Mouse (Mus musculus): ENCODE results near the gene Pctp. TPM values are rescaled to one million over a fixed set of nuclear protein-coding genes. Genes with fewer than 3 reads are reported as not detected.
A peak's percentile ranks its signal among the peaks of the same experiment; 100 is the strongest.

Pctp gene
- polyA plus RNA-seq, 1 experiment from 2014 or later: 20.2 TPM

DNA sequence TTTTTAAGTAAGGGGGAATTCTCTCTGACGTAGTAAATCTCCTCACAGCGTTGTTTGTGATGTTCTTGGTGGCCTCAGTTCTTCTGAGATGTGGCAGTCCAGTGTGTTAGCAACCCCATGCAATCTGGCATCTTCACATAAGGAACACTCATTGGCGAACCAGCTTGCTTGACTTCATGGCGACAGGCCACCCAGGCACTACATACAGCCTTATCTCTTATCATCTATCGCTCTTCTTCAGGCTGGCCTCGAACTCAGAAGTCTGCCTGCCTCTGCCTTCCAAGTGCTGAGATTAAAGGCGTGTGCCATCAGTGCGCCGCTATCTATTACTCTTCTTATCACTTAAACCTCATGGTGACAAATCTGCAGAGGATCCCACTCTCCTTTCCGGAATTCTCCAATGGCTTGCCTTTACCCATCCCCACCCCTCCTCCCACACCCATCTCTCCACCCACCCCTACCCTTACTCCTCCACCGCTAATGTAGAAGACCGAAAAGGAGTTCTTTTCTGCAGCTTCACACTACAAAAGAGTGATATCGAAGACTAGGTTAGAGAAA is 27.2 kb upstream of the Pctp start, which contains the start of gene Tmem100:
Tmem100 (plus strand) TSS at position 508 of the 558 bp plus-strand sequence.
- 56% methylated on average over 13 of the region's 13 CpGs for WGBS
- H3K27ac ChIP-seq (replicated peaks): 0 out of 2 replicates have a peak within 1 kb of the TSS, but pooled peaks have one; percentile 28
- peaks cover 41% of the 10 kb centered on the region for H3K27me3 ChIP-seq (ENCODE audit: low read depth, poor library complexity, severe bottlenecking)
- H3K4me3 ChIP-seq: peak within 1 kb of the TSS; percentile 46
- peaks cover 47% of the 10 kb centered on the region for H3K4me1 ChIP-seq
- H3K36me3 ChIP-seq: no peaks in the 10 kb centered on the region
- H3K9me3 ChIP-seq (replicated peaks): no peaks in the 10 kb centered on the region
- no peak for DNase-seq (ENCODE audit: low spot score)

DNA sequence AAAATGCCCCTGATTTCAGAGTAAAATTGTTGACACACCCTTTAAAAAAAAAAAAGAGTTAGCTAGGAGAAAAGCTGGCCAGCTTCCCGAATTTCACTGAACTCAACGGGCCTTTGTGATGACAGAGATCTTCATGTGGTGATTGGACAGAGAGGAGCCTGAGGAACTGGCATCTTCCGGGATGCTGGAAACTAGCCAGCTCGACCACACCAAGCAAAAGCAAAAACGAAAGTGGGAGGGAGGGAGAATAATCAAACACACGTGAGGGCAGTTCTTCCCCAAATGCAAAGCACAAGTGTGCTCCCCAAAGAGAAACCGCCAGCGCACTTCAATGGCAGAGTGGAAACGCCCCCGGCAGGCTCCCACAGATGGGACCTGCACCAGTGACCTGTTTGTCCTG is 26.7 kb upstream of the Pctp start:
- Histone ChIP-seq H3K4me3 (no peak overlapping the region), H3K27me3 (ENCODE audit: low read depth, poor library complexity, severe bottlenecking) (peaks cover 41% of the 10 kb centered on the region), H3K4me1 (peaks cover 47% of the 10 kb centered on the region), H3K36me3 (no peaks in the 10 kb centered on the region), H3K27ac (replicated peaks) (no peak overlapping the region), H3K9me3 (replicated peaks) (no peaks in the 10 kb centered on the region)
- WGBS: 63% methylated on average over 10 of the region's 10 CpGs
- DNase-seq (ENCODE audit: low spot score): no peak

DNA sequence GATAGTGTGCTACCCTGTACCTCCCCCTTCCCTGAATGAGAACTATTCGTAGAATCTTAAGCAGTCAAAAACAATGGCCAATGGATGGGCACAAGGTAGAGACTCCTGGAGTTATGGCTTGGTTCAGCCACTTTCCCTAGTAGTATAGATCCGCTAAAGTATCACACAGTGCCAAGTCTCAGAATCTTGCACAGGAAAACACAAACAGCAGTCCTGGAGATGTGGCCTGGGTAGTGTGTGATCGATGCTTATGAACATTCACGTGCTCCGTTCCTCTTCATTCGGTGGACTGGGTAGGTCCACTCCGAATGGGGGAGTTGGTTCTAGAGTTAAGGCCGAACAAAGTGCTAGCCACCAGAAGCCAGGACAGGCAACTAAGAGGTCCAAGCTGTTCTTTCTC is 26.1 kb upstream of the Pctp start:
- Histone ChIP-seq H3K4me1 (peaks cover 47% of the 10 kb centered on the region), H3K36me3 (no peaks in the 10 kb centered on the region), H3K27ac (replicated peaks) (no peak overlapping the region), H3K9me3 (replicated peaks) (no peaks in the 10 kb centered on the region), H3K27me3 (ENCODE audit: low read depth, poor library complexity, severe bottlenecking) (peaks cover 41% of the 10 kb centered on the region), H3K4me3 (no peak overlapping the region)
- 94% methylated on average over 8 of the region's 8 CpGs for WGBS
- DNase-seq (ENCODE audit: low spot score): no peak

DNA sequence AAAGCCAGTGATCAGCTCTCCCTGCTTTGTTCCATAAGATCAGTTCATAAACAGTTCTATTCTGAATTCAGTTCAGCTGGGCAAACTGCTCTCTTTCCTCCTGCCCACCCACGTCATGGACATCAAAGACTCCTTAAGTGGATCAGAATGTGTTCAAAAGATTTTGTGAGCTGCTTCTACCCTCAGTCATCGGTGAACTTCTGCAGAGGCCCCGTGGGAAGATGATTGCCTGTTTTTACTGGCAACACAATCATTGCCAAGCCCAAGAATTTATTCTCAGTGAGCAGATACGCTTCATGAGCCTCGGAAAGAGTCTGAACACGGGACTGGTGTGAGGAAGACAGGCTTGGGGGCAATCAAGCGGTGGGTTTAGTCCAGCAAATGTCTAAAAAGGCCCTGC is 24.5 kb upstream of the Pctp start:
- H3K36me3 ChIP-seq: no peaks in the 10 kb centered on the region
- no peak for DNase-seq (ENCODE audit: low spot score)
- 57% methylated on average over 7 of the region's 7 CpGs for WGBS
- no peak overlapping the region for H3K4me3 ChIP-seq
- H3K27me3 ChIP-seq (ENCODE audit: low read depth, poor library complexity, severe bottlenecking): peaks cover 31% of the 10 kb centered on the region
- no peaks in the 10 kb centered on the region for H3K9me3 ChIP-seq (replicated peaks)
- no peak overlapping the region for H3K27ac ChIP-seq (replicated peaks)
- H3K4me1 ChIP-seq: peaks cover 34% of the 10 kb centered on the region

DNA sequence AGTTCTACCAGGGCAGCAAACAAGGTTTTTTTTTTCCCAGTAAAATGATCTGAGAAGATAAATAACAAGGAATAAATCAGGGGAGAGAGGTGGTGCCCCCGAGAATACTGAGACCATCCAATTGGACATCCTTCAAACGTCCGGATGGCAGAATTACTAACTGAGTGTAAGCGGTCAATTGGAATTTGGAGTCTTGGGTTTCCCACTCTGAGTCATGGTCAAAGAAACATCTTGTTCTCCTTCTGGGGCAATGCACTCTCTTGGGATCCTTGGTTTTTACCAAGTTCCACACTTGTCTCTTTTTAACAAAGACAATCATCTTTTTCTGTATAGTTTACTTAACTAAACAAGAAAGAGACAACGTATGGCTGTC is 24.1 kb upstream of the Pctp start:
- WGBS: 79% methylated on average over 5 of the region's 5 CpGs
- Histone ChIP-seq H3K4me3 (no peak overlapping the region), H3K27ac (replicated peaks) (no peak overlapping the region), H3K9me3 (replicated peaks) (no peaks in the 10 kb centered on the region), H3K4me1 (peaks cover 31% of the 10 kb centered on the region), H3K36me3 (no peaks in the 10 kb centered on the region), H3K27me3 (ENCODE audit: low read depth, poor library complexity, severe bottlenecking) (peaks cover 27% of the 10 kb centered on the region)
- DNase-seq (ENCODE audit: low spot score): no peak

DNA sequence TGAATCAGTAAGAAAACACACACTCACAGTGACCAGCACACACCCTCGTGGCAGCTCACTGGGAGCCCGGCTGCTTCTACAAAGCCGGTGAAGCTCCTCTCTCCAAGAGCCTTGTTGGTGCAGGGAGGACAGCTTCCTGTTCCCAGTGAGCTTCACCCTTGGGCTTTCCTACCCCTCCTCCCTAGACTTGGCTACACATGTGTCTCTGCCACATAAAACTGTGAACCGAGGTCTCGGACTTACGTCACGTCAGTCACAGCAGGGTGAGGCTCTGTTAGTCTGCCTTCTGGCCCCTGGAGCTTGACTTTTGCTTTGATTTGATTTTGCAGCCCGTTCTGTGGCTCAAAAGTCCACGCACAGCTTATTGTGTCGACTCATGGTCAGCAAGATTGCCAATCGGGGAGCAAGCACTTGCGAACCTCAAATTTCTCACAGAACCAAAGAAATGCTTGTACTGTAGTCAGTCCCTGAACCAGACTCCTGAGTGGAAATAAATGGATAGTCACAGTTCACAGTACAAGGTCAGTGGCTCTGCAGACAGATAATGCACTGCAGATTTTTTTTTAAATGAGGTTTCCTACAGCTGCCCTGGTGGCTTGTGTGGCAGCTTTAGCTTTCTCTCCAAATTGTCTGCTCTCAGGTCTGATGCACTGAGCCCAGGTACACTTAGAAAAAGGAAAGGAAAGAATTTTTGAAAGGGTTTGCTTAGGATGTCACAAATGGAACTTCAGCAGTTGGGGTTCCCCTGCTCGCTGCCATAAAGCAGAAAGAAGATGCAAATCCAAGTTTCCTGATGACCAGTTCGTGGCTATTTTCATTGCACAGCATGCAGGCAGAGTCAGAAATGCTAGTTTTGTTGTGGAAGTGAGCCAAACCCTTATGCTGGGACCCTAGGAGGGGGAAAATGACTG is 23.5 kb upstream of the Pctp start:
- Histone ChIP-seq H3K36me3 (no peaks in the 10 kb centered on the region), H3K4me1 (peaks cover 26% of the 10 kb centered on the region), H3K9me3 (replicated peaks) (no peaks in the 10 kb centered on the region), H3K4me3 (no peak overlapping the region), H3K27me3 (ENCODE audit: low read depth, poor library complexity, severe bottlenecking) (peaks cover 21% of the 10 kb centered on the region), H3K27ac (replicated peaks) (no peak overlapping the region)
- 68% methylated on average over 14 of the region's 14 CpGs for WGBS
- DNase-seq (ENCODE audit: low spot score): peak; percentile 14

DNA sequence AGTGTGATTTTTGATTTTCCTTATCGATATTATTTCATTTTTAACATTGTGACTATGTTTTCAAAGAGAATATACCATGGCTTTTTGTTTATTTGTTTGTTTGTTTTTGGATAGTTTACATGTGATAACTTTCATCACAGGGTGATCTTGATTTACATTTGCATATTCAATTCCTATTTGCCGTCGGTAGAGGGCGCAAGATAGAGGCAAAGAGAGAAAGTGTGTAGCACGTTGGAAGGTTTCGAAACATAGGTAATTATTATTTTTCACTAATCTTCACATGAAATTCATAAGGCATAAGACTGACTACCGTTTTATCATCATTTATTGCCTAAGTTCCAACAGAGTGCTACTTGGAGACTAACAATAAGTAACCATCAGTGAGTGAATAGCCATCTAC is 16.5 kb upstream of the Pctp start:
- Histone ChIP-seq H3K4me3 (no peak overlapping the region), H3K4me1 (no peaks in the 10 kb centered on the region), H3K27me3 (ENCODE audit: low read depth, poor library complexity, severe bottlenecking) (no peaks in the 10 kb centered on the region), H3K27ac (replicated peaks) (no peak overlapping the region), H3K36me3 (no peaks in the 10 kb centered on the region), H3K9me3 (replicated peaks) (no peaks in the 10 kb centered on the region)
- DNase-seq (ENCODE audit: low spot score): no peak
- WGBS: 28% methylated on average over 7 of the region's 7 CpGs

DNA sequence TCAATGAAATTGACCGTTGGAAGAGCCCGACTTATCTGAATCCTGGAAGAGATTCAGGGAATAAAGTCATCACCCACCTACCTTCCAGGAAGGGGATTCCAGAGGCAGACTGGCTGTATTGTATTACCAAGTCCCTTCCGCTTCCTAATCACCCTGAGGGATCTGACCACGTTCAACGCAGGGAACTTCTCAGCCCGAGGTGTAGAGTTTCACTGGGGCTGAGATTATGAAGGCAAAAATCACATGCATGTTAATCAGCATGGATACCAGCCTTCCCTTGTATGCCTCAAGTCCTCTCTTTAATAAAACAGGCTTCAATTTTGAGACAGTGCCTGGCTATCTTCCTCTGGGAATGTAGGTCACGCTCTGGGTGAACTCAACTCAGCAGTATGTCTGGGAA is 12.6 kb upstream of the Pctp start:
- H3K27me3 ChIP-seq (ENCODE audit: low read depth, poor library complexity, severe bottlenecking): no peaks in the 10 kb centered on the region
- DNase-seq (ENCODE audit: low spot score): no peak
- no peaks in the 10 kb centered on the region for H3K36me3 ChIP-seq
- WGBS: 71% methylated on average over 7 of the region's 7 CpGs
- no peaks in the 10 kb centered on the region for H3K4me1 ChIP-seq
- H3K27ac ChIP-seq (replicated peaks): no peak overlapping the region
- no peak overlapping the region for H3K4me3 ChIP-seq
- no peaks in the 10 kb centered on the region for H3K9me3 ChIP-seq (replicated peaks)

DNA sequence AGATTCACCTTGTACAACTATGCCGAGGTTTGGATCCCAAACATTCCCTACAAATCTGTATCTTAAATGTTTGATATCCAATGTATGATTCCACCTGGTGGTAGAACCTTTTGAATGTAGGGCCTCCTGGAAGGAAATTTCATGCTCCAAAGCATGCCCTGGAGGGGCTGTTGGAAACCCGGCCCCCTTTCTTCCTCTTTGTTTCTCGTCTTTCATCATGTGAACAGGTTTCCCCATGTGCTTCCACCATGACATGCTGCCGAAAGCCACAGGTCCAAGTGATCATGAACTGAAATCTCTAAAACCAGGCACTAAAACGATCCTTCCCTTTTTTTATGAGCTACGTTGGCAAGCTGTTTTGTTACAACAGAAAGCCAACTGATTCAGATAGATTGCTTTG is 11.0 kb upstream of the Pctp start:
- no peak for DNase-seq (ENCODE audit: low spot score)
- Histone ChIP-seq H3K4me1 (no peaks in the 10 kb centered on the region), H3K27me3 (ENCODE audit: low read depth, poor library complexity, severe bottlenecking) (no peaks in the 10 kb centered on the region), H3K36me3 (no peaks in the 10 kb centered on the region), H3K4me3 (no peak overlapping the region), H3K27ac (replicated peaks) (no peak overlapping the region), H3K9me3 (replicated peaks) (no peaks in the 10 kb centered on the region)
- 90% methylated on average over 6 of the region's 6 CpGs for WGBS

DNA sequence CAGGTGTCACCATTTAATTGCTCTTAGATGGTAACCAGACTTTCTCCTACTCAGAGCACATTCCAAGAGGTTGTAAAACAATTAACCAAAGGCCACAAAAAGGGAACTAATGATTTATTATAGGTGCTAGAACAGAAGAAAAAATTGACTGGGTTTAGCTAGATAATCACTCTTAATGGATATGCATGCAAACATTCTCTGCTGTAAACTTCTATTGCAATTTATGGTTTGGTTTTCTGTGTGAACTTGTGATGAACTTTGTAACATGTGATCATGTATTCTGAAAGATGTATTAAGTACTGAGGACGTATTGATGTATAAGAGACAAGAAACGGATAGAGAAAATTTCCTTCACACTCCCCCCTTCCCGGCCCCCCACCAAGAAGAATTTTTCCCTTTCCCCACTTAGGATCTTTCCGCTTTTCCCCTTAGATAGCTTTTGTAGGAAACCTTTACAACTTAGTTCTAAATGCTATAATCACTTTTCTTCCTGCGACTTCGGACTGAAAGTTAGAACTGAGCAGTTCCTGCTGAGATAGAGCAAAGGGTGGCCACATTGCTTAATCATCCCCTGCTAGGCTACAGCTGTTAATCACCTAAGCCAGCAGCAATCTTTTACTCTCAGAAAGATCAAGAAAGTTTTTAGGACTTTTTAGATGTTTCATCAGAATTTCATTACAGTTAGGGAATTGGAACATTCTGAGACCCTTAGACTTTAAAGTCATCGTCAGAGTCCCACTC is 5.3 kb upstream of the Pctp start:
- H3K27me3 ChIP-seq (ENCODE audit: low read depth, poor library complexity, severe bottlenecking): no peaks in the 10 kb centered on the region
- H3K4me1 ChIP-seq: 0 out of 2 replicates have a peak, but pooled peaks cover 2% of the 10 kb centered on the region
- DNase-seq (ENCODE audit: low spot score): no peak
- H3K9me3 ChIP-seq (replicated peaks): no peaks in the 10 kb centered on the region
- WGBS: 44% methylated on average over 7 of the region's 7 CpGs
- no peak overlapping the region for H3K4me3 ChIP-seq
- no peak overlapping the region for H3K27ac ChIP-seq (replicated peaks)
- no peaks in the 10 kb centered on the region for H3K36me3 ChIP-seq

DNA sequence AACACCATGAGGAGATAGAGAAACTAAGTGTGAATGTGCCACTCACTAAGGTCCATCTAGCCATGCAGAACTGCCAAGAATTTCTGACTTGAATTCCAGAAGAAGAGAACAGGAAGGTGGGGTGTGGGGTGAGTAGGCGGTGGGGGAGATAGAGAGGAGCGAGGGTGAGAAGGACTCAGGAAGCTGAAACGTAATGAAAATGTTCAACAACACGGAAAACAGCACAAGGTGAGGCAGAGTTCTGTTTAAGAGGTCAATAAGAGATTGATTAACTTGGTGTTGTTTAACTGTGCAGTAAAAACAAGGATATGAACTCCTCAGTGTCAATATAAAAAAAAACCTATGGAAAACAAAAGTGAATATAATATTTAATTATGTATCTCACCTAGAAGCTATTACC is 3.4 kb upstream of the Pctp start:
- peaks cover 4% of the 10 kb centered on the region; the same call in 1 of the 2 replicates for H3K27me3 ChIP-seq (ENCODE audit: low read depth, poor library complexity, severe bottlenecking)
- no peak overlapping the region for H3K4me3 ChIP-seq
- DNase-seq (ENCODE audit: low spot score): no peak
- H3K9me3 ChIP-seq (replicated peaks): no peaks in the 10 kb centered on the region
- H3K27ac ChIP-seq (replicated peaks): no peak overlapping the region
- no peaks in the 10 kb centered on the region for H3K36me3 ChIP-seq
- peaks cover 13% of the 10 kb centered on the region for H3K4me1 ChIP-seq
- 84% methylated on average over 4 of the region's 4 CpGs for WGBS

DNA sequence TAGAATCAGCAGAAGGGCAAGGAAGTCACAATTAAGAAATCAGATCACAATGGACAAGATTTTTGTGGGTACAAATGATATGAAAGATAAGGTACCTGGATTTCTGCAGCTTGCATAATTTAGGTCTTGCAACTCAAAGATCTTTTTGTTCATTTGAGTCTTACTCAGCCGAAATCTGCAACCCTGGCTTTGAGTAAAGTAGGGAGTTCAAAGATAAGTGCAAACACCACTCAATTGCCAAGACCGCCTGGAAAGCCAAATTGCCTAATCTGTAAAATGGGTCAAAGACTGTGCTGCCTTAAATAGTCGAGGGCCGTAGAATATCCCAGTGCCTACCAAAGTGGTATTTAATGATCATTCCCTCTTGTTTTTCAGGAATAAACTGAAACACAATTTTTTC is 692 bp upstream of the Pctp start:
- Histone ChIP-seq H3K4me1 (peaks cover 13% of the 10 kb centered on the region), H3K27me3 (ENCODE audit: low read depth, poor library complexity, severe bottlenecking) (peaks cover 4% of the 10 kb centered on the region; the same call in 1 of the 2 replicates), H3K36me3 (no peaks in the 10 kb centered on the region), H3K27ac (replicated peaks) (no peak overlapping the region), H3K4me3 (no peak overlapping the region), H3K9me3 (replicated peaks) (no peaks in the 10 kb centered on the region)
- no peak for DNase-seq (ENCODE audit: low spot score)
- 91% methylated on average over 4 of the region's 4 CpGs for WGBS

DNA sequence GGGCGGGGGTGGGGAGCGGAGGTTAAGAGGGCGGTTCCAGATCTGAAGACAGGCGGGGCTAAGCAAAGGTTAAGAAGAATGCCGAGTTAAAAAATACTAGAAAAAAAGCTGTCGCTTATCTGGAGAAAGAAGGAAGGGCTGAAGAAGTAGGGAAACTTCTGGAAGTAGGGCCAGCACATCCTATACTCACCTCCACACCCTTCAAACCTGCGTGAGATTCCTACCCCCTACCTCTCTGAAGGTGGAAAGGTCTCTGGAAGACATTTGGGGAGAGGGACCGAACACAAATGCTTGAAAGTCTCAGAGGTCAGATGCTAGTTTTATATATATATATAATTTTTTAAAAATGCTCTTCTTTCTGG is 274 bp upstream of the Pctp start:
- Histone ChIP-seq H3K4me1 (peaks cover 13% of the 10 kb centered on the region), H3K9me3 (replicated peaks) (no peaks in the 10 kb centered on the region), H3K27ac (replicated peaks) (peak overlapping the region; percentile 87), H3K27me3 (ENCODE audit: low read depth, poor library complexity, severe bottlenecking) (peaks cover 4% of the 10 kb centered on the region; the same call in 1 of the 2 replicates), H3K36me3 (no peaks in the 10 kb centered on the region), H3K4me3 (peak overlapping the region; percentile 71)
- 11% methylated on average over 8 of the region's 8 CpGs for WGBS
- no peak for DNase-seq (ENCODE audit: low spot score)

All from midbrain, embryonic 10.5 days (tissue).